Mouse (Mus musculus) cortical plate, adult 2 months (tissue): ENCODE measurements around the gene Atp6v0a1.

Source experiments
- CTCF ChIP-seq: fragments of 200-500 bp; IDR thresholded peaks from 2 replicates; pipeline ENCODE4 v1.5.1; 2011; ENCODE audit warnings: mild to moderate bottlenecking, control low read depth, low read length; ENCODE audit not compliant: insufficient read depth; ENCODE audit errors: extremely low read depth
- POLR2A ChIP-seq: fragments of 200-500 bp; IDR thresholded peaks from 2 replicates; pipeline ENCODE4 v1.6.1; 2011; ENCODE audit warnings: mild to moderate bottlenecking, low read length, control low read depth; ENCODE audit not compliant: insufficient read depth; ENCODE audit errors: extremely low read depth

GRCm38 (mm10) chr11:101112186-101112585 lies 102.9 kb downstream of the Atp6v0a1 start:
- TF ChIP-seq CTCF (no peak), POLR2A (no peak)
